Mouse (Mus musculus) G1E-ER4 (cell line): Measurements from ENCODE around the gene Prmt1. TPM values are rescaled to one million over a fixed set of nuclear protein-coding genes. Genes with fewer than 3 reads are reported as not detected.

Experiments used
- GATA1 ChIP-seq: IDR thresholded peaks from one replicate; pipeline ENCODE4 v1.8.0; 2012; ENCODE audit warnings: low read length, inconsistent platforms
- polyA plus RNA-seq: library from polyadenylated mRNA; stranded (reverse); fragments of >175 nt; gene quantifications from 2 replicates; pipeline ENCODE4 v1.2.3, GENCODE M21; 2012

The Prmt1 gene
- polyA plus RNA-seq, 1 experiment = 142 TPM

DNA sequence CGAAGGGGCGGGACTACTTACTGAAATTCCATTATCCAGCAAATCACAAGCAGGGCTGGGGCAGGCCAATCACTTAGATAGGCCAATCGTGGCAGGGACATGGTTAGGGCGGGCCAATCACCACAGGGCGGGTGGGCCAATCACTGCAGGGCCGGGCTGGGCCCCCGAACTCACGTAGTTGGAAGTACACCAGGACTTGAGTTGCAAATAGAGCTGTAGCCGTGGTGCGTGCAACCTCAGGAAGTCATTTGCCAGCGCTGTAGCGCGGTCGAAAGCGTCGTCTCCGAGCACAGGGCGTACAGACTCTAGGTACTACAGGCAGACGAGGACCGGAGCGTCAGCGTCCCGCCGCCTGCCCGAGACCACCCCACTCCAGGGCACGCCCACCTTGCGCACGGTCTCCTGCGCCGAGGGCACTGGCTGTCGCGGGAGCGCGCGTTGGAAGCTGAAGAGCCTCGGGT, 16.1 kb downstream of the Prmt1 start:
- no peak for TF ChIP-seq GATA1

DNA sequence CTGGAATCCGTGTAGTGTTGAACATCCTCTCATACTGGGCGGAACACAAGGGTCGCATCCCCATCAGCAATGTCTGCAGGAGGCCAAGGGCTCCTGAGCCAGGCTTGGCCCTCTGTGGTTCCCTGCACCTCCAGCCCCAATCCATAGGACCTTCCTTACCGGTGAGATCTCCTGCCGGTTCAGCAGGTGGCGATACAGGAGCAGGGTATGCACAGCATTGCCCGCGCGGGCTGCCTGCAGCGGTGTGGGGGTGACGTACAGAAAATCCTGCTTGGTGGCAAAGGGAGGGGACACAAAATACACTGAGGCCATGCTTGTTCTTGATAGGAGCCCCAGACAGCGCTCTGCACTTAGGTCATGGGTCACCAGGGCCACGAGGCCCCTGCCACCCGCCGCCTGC, 19.7 kb downstream of the Prmt1 start:
- TF ChIP-seq GATA1 = no peak

DNA sequence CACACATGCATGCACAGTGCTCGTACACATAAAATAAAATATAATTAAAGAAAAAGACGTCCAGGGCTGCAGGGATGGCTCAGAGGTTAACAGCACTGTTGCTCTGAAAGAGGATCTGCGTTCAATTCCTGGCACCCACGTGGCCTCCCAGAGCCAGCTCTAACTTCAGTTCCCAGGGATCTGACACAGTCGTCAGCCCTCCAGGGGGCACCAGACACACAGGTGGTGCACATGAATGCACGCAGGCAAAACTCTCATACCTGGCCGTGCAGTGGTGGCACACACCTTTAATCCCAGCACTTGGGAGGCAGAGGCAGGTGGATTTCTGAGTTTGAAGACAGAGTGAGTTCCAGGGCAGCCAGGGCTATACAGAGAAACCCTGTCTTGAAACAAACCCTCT, 20.4 kb downstream of the Prmt1 start:
- no peak for TF ChIP-seq GATA1

DNA sequence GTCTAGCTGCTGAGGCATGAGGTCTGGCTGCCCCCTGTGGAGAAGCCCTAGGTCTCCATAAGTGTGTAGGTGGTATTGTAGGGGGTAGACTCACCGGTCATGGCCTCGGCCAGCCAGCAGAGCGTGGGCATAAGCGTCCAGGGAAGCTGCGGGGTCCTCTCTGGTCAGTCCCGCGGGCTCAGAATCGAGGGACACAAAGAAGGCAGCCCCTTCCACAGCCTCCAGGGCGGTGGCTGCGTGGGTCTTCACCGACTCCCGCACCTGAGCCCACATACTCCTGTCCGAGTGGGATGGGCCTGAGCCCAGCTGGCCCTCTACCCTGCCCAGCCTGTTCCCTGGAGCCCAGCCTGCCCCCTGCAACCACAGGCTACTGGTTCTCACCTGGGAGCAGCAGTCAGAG, 21.4 kb downstream of the Prmt1 start:
- TF ChIP-seq GATA1 = no peak

DNA sequence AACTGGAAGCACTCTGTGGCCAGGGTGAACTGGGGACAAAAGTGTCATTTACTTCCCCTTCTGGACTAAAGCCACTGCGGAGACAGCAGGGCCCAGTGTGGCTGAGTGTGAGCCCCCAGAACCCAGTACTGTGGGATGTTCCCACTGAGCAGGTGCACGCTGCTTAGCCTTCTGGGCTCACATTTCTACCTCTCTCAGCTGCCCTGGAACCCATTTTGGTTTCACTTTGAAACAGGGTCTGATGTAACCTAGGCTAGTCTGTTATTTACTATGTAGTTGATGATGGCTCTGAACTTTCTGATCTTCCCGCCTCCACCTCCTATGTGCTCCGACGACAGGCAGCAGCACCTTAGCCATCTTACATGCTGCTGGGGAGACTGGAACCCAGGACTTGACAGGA, 23.5 kb downstream of the Prmt1 start:
- no peak for TF ChIP-seq GATA1

DNA sequence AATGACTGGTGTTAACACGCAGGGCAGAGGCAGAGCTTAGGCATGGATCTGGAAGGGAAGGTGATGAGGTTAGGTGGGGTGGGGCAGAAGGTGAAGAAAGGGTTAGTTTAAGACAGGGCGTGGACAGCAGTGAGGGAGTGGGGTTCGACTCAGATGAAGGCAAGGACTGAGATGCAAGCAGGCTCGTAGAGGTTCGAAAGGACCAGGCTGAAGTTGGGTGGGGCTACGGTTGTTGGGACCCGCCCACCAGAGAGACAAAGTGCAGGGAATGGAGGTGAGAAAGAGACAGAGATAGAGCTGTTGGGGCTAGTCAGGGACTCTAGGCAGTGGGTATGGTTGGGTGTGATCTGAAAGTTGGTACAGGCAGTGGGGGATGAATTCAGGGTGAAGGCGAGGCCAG, 24.0 kb downstream of the Prmt1 start:
- TF ChIP-seq GATA1 = no peak

DNA sequence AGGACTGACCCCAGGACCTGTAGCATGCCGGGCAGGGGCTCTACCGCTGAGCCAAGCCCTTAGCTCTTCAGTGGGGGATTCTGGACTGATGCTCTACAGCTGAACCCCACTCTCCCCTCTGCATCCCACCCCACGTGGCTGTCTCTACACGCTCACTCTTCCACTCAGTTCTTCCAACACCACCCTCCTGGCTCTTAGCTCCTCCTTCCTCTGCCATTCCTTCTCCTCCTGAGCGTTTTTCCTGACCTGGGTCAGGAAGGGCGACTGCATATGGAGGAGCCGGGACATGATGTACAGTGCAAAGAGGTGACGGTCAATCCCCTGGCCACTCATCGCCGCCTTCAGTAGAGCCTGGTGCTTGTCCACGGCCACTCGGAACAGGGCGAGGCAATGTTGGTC, 25.9 kb downstream of the Prmt1 start:
- TF ChIP-seq GATA1 = no peak

DNA sequence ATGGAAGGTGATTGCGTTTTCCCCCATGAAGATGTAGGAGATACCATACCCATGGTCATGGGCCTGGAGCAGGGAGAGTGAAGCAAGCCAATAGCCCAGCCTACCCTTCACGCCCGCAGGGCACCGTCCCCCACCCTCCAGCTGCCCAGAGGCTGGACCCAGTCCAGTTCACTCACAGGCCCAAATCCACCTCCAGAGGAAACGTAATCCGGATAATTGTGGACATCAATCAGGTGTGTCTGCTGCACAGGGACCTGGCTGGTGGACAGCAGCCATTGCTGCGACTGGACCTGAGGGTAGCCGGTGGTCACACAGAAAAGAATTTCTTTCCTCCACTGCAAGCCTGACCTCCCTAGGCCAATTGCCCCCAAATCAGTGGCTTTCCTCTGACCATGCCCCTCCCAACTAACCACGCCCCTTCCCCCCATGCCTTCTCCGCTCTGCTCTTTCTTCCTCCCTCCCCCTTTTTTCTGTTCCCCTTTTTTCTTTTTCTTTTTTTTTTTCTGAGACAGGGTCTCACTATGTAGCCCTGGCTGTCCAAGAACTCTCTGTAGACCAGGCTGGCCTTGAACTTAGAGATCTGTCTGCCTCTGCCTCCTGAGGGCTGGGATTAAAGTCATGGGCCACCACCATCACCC, 26.4 kb downstream of the Prmt1 start:
- no peak for TF ChIP-seq GATA1

DNA sequence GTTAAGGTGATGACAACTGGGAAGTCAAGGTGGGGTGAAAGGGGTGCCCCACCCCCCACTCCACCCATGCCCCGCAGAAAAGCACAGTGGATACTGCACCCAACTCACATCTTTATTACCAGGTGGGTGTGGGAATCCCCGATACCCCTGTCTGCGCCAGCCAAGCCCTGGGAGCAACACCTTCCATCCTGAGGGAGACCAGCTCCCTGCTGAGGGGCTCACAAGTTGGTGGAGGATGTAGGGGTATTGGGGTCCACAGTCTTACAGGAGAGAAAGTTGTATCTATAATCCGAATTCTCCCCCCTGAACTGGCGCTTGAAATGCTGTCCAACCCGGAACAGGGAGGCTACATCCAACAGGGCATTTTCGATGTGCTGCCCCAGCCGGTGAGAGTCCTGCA, 27.1 kb downstream of the Prmt1 start:
- no peak for TF ChIP-seq GATA1

DNA sequence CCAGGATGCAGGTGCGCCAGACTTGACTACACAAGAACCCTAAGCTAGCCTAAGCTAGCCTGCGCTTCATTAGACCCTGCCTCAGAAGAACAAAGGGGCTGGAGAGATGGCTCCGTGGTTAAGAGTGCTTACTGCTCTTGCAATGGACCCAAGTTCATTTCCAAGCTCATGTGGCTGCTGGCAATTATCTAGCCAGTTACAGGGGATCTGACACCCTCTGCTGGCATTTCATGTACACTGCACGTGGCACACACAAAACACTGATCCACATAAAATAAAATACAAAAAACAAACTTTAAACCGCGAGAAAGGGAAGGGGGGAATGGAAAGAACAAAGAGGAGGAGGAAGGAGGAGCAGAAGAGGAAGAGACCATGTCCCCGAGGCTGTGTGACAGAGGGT, 28.2 kb downstream of the Prmt1 start:
- no peak for TF ChIP-seq GATA1

DNA sequence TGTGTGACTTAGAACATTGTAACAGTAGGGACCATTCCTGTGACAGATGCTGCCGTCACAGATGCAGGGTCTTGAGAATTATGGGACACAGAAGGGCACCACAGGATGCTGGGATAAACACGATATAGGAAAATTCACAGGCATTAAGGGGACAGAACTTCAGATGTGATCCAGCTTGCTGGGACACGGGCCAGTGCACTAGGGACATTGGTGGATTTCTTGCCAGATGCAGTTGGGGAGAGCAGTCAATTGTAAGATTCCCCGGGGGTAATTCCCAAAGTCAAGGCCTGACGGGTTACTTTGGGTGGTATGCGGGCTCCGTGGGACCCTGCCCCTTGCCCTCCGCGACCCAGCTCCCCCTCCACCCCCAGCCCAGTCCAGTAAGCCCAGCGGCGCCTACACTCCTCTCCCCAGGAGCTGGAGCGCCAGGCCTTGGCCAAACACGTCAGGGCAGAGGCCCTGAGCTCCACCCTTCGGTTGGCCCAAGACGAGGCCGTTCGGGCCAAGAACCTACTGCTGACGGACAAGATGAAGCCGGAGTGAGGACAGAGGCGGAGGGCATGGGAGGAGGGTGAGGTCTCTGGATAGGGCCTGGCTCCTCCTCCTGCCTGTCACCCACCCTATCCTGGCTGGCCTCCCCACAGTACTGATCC, 29.1 kb downstream of the Prmt1 start:
- no peak for TF ChIP-seq GATA1

DNA sequence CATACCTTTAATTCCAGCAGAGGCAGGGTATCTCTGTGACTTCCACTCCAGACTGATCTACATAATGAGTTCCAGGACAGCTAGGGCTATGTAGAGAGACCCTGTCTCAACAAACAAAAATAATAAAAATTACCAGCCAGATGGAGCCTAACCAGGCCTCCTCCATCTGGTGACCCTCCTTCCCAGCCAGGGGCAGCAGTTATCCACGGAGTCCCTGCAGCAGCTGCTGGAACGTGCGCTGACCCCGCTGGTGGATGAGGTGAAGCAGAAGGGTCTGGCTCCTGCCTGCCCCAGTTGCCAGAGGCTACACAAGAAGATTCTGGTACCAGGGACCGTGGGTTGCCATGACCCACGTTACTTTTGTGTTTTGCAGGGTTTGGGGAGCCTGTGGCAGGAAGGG, 30.1 kb downstream of the Prmt1 start:
- no peak for TF ChIP-seq GATA1

DNA sequence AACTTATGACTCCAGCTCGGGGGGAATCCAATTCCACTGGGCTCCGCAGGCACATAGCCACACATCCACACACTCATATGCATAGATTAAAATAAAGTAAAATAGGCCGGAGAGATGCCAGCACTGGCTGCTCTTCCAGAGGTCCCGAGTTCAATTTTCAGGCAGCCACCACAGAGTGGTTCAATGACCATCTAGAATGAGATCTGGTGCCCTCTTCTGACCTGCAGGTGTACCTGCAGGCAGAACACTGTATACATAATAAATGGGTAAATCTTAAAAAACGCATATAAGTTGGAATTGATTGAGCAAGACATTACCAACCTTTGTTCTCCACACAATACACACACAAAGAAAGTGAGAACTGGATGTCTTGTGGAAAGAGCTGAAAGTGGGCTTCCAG, 30.7 kb downstream of the Prmt1 start:
- TF ChIP-seq GATA1 = no peak

DNA sequence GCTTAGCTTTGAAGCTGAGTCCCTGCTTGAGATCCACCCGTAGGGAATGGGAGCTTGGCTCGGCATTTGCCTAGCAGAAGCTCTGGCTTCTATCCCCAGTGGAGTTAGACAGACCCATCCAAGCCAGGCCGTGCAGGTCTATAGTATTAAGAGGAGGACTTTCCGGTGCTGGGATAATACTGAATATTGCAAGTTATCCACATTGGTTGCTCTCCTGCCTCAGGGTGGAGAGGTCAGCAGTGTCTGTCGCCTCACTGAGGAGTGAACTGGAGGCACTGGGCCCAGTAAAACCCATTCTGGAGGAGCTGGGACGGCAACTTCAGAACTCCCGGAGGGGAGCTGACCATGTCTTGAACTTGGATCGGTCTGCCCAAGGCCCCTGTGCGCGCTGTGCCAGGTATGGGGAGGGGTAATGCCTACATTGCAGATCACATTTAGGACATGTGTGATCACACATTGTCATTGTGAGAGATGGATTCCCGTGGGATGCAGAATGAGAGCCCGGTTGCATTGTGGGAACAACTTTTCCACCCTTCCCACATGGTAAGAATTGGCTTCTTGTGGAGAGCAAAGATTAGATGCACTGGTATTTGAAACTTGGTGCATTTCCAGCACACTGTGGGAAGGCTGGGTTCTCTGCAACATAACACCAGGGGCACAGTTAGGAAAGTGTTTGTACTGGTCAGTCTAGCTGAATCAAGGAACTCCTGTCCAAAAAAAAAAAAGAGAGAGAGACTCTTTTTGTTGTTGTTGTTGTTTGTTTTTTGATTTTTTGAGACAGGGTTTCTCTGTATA, 32.1 kb downstream of the Prmt1 start:
- TF ChIP-seq GATA1 = no peak

DNA sequence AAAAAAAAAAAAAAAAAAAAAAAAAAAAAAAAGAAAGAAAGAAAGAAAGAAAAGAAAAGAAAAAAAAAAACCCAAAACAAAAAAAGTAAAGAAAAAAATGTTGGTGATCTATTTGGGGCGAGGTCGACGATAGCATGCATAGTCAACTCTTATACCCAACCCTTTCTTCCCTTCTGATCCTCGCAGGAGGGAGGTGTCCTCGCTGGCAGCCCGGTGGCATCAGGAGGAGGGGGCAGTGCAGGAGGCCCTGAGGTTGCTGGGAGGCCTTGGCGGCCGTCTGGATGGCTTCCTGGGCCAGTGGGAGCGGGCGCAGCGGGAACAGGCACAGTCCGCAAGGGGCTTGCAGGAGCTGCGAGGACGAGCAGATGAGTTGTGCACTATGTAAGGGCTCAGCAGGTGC, 32.8 kb downstream of the Prmt1 start:
- TF ChIP-seq GATA1 = no peak

DNA sequence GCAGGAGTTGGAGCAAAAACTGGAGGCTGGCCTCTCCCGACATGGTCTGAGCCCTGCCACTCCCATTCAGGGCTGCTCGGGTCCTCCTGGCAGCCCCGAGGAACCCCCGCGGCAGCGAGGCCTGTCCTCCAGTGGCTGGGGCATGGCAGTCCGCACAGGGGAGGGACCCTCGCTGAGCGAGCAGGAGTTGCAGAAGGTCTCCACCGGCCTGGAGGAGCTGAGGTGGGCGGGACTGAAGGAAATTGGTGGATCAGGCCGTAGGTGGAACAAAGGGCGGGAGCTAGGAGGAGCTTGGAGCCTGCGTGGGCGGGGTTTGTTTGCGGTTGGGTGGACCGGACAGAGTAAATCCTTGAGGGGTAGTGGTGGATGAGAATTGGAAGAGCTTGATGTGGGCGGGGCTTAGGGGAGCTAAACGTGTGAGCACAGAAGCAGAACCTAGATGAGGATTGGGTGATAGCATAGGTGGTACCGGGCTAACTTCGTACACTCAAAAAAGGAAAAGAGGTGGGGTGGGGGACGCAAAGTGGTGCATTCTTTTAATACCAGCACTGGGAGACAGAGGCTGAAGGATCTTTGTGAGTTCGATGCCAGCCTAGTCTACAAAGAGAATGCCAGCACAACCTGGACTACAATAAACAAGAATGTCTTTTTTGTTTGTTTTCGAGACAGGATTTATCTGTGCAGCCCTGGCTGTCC, 33.6 kb downstream of the Prmt1 start:
- no peak for TF ChIP-seq GATA1

DNA sequence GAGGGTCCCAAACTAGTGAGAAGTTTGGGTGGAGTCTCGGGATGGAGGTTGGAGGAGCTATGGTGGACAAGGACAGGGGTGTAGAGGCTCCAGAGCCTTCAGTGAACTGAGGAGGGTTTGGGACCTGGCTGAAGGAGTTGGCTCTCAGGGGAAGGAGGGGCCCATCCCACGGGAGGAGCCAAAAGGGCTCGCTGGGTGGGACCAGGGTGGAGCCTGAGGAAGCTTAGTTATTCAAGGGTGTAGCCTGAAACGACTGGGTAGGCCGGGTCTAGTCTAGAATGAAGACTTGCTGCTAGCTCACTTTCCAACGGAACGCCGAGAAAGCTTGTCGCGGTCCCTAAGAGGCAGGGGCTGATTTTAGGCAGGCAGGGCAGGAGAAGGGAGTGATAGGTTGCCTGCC, 34.4 kb downstream of the Prmt1 start:
- TF ChIP-seq GATA1 = no peak
